Mouse (Mus musculus) gastrocnemius, postnatal 4 days (tissue): ENCODE data around the gene Cpsf6. TPM values are rescaled to one million over a fixed set of nuclear protein-coding genes. Genes with fewer than 3 reads are reported as not detected.

Source experiments
- DNase-seq, 2 experiments: peaks; one replicate each; pipeline ENCODE4 v3.0.0; 2021 to 2022; ENCODE audit warnings: low spot score in 2 of 2, mixed read lengths in 2 of 2
- total RNA-seq, 2 experiments: library from RNA; stranded (reverse); gene quantifications; 2 replicates each; pipeline ENCODE4 v1.2.3; 2021

Gene Cpsf6
- total RNA-seq, 2 experiments from 2014 or later = 64.2 to 73.4 TPM

DNA sequence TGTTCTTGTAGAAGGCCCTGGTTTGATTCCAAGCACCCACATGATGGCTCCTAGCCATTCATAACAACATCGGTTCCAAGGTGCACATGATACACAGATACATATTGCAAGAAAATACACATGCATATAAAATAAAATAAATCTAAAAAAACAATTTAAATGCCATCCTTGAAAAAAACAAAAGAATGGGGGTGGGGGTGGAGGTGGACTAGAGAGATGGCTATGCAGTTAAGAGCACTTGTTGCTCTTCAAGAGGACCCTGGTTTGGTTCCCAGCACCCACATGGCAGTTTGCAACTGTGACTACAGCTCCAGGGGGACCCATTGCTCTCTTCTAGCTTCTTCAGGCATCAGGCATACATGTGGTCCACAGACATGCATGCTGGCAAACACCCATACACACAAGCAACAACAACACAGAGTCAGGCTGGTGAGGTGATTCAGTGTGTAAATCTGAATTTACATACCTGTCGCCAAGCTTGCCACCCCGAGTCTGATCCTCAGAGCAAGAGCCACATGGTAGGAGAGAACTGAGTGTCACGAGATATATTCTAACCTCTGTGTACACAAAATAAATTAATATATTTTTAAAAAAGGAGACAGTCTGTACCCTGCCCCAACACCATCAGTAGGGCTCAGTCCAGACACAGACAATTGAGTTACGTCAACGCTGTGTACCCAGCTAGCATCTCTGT lies 35.7 kb upstream of the Cpsf6 start:
- no peak for DNase-seq

DNA sequence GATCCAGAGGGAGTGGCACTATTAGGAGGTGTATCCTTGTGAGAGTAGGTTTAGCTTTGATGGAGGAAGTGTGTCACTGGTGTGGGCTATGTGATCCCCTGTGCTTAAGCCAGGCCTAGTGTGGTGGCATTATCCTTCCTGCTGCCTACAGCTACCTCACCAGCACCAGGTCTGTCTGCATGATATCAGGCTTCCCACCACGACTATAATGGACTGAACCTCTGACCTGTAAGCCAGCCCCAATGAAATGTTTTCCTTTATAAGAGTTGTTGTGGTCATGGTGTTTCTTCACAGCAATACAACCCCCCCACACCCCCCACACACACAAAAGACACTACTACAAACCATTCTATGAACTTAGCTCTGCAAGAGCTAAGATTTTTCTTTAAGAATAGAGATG lies 34.9 kb upstream of the Cpsf6 start:
- no peak for DNase-seq

DNA sequence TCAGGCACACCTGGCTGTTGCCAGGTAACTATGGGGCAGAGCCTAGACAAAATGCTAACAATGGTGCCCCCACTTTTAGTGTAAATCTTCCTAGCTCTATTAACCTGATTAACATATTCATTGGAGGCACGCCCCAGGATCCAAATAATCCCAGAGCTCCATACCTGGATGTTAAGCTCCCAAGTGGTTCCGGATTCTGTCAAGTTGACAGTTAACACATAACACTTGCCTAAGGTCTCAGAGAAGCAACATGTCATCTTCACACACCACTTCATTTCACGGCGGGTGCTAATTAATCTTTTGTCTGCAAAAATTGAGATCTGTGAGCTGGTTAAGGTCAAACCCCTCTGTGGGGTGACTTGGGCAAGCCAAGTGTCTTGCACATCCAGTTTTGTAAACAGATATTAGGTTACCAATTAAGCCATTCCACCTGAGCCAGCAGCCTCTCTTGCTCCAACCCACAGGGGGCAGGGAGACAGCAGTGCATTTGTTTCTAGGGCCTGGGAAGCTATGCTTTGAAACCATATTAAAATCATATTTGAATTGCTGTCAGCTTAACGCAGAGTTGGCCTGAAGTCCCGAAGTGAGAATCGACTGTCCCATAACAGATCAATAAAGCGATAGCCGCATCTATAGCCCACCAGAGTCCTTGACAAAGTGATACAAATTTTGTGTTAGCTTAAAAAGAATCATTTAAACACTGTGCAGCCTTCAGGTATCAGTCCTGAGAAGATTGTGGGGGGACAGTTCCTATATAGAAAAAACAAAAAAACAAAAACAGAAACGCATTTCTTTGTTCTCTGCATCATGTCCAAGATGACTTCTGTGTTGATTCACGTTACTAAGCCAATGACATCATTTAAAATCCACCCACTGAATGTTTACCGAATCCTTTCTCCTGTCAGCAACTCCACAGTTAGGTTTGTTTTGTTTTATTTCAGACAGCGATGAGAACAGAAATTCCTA lies 34.0 kb upstream of the Cpsf6 start:
- DNase-seq = no peak

DNA sequence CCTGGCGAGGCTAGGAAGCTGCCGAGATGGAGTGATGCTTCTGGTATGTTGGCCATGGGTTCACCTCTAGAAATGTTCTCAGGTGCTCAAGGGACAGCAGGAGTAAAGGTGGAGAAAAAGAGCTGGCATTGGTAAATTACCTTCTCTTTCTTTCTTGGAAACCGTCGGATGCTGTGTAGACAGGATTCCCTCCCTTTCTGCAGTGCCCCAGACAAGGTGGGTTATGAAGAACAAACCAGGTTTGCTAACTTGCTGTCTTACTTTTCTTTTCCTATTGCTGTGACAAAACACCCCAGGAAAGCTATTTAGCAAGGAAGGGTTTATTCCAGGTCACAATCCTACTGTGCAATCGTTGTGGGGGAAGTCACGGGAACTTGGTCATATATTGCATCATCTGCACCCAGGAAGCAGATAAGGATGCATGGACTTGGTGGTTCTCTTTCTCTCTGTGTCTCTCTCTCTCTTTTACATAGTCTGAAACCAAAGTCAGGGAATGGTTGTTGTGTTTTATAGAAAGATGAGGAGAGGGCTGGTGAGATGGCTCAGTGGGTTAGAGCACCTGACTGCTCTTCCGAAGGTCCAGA lies 32.8 kb upstream of the Cpsf6 start:
- no peak for DNase-seq

DNA sequence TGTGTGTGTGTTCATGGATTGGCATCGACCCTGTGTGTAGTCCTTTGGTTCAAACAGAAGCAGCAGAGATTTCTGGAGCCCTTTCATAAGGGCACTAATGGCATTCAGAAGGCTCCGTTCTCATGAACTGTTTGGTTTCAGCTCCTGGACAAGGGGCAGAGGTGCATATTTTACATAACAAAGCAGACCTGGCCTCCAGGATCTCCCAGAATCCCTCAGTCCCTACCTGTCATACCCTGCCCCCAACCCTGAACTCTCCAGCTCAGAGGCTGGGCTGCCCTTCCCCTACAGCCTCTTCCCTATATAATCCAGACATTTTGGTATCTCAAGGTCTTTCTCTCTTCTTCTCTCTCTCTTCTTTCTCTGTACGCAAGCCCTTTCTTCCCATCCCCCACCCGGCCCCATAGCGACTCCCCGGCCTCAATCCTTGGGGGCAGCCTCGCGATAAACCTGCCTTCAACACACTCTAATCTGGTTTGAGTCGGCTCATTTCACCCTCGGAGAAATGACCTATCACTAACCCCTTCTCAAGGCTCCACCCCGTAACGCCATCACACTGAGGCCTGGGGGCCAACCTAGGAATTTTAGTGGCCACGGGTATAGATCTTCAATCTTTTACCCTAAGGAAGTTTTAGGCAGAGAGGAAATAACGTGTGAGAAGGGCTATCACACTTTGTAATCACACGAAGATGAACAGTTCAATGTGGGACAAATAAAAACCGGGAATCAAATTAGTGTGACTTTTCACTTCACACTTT lies 32.1 kb upstream of the Cpsf6 start:
- no peak for DNase-seq

DNA sequence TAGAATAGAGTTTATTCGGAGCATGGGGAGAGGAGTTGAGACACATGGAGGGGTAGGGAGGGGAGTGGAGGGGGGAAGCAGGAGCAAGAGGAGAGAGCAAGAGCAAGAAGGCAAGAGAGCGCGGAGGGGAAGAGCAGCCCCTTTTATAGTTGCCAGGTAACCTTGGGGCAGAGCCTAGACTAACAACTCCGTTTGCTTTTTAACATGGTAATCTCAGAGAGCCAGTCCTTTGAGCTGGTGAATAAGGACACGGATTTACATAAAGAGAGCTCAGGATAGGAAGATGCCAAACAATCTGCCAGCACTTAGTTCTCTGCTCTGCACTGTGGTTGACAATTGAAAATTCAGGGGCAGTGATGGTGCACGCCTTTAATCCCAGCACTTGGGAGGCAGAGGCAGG lies 31.3 kb upstream of the Cpsf6 start:
- DNase-seq = no peak

DNA sequence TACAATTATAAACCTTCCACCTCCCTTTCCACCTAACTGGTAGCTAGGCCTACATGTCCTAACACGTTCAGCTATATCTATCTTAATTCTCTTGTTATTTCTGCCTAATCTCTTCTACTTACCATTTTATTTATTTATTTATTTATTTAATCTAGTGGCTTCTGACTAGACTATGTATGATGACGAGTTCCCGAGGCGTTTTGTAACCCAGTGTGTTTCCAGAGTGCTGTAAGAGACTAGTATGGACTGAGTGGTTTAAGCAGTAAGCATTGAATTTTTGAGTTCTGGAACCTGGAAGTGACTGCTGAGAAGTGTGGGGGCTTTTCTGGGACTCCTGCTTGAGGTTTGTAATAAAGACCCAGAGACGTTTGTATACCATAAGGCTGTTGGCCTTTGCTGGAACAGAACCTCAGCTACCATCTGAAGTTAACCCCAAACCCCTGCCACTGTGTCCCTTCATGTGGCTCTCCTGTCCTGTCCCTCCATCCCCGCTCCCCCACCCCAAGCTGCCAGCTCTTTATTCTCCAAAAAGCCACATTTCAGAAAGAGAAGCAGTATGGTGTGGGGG lies 30.8 kb upstream of the Cpsf6 start:
- DNase-seq = no peak

DNA sequence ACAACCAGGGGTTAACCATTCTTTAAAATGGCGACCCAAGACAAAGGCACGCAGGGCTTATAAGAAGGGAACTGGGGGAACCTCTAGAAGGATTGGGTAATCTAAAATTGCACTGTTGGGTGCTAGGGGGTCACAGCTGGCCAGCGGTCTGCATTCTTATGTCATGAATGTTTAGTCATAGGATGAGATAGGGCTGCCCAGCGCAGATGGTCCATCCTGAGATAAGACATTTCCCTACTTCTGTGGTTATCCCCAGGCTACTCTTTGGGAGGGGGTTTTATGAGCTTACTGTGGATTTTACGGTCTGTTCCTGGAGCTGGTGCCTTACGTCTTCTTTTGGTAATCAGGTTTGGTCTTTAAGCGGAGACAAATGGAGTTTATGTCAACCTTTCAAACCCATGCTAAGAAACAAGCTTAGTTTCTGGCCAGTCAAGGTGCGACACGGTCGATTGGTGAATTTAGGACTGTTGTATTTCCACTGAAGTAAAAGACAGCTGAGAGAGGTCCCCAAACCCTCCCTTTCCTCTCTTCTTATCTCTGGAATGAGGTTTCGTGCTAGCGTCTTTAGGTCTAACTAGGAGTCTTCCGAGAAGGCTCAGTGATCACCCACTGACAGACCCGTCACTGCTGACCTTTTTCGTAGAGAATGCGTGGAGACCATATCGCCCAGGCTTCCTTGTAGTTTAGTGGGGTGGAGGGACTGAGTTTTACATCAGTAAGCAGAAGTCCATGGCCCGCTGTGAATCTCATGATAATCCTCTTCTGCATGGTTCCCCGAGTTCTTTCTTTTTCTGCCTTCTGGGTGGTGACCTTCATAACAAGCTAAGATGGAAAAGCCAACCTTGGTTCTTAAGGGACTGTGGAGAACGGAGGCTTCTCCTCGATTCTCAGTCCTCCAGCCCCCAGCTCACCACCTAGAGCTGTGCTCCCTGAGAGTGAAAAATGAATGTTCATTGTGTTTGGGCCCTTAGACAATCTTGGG lies 29.8 kb upstream of the Cpsf6 start:
- DNase-seq = no peak

DNA sequence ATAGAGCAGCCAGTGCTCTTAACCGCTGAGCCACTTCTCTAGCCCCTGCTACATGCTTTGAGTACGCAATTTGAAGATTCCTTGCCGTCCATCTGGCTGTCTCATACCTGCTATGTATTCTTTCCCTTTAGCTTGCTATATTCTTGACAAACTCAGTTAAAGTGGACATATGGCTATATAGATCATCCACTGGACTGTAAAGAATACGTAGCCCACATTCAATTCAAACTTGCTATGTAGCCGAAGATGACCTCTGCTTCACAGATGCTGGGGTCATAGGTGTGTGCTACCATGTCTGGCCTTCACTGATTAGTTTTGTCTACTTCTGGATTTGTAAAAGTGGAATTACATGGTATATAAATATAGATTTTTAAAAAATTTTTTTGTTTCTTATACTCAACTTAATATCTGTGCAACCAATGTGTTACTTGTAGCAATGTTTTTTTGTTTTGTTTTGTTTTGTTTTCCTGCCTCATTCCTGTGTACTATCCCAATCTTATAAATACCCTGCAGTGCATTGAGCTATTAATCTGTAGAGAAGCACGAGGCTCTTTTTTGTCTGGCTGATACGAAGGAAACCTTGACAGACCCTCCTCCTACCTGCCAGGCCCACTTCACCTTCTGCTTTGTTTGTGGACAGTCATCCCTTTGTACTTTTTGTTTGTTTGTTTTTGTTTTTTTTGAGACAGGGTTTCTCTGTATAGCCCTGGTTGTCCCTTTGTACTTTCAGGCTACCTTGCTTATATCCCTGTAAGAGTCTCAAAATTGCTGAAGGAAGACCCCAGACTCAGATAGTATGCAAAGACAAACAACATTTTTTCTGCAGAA lies 28.9 kb upstream of the Cpsf6 start:
- no peak for DNase-seq

DNA sequence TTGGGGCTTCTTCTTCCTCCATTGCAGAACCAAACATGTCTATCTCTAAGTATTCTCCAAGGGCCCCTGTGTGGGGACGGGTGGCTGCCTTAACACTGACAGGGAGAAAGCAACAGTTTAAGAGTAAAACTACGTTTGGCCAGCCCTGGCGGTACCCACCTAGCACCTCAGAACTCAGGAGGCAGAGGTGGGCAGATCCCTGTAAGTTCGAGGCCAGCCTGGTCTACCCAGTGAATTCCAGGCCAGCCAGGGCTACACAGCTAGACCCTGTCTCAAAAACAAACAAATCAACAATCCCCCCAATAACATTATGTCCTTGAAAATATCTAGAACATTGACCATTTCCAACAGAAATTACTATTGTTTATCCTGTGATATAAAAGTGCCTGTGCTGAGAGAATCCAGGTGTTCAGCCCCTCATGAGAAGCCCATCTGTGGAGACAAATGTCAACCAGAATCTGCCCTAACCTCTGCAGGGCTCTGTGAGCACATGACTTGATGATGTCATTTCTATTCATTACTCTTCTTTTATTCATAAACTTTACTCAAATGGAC lies 28.0 kb upstream of the Cpsf6 start:
- no peak for DNase-seq

DNA sequence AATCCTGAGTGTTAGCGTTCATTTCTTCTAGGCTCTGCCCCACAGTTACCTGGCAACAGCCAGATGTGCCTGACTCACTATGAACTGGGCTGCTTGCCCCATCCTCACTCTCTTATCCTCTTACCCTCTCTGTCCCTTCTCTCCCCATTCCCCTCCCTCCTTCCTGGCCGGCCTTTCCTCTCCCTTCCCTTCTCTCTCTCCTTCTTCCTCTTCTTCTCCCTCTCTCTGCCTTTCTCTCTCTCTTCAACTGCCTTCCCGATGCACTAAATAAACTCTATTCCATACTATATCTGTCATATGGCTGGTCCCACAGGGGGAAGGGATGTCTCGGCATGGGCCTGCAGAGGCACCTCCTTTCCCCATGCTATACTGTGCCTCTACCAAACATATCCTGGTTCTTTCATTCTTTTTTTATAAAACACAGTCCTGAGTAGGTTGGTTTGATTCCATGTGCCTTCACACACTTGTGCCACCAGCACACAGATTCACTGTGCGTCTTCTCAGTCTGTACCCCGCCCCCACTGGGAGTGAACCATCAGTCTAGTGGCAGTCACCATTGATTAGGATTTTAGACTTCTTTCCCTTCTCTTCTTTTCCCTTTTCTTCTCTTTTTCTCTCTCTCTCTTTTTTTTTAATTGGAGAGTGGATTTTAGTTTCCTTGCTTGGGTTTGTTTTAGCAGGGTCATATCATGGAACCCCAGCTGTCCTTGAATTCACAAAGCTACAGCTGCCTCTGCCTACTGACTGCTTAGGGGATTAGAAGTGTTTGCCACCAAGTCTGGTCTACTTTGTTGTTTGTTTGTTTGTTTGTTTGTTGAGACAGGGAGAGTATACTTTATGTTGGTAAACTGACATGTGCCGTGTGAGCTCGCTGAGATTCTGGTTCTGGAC lies 27.3 kb upstream of the Cpsf6 start:
- no peak for DNase-seq

DNA sequence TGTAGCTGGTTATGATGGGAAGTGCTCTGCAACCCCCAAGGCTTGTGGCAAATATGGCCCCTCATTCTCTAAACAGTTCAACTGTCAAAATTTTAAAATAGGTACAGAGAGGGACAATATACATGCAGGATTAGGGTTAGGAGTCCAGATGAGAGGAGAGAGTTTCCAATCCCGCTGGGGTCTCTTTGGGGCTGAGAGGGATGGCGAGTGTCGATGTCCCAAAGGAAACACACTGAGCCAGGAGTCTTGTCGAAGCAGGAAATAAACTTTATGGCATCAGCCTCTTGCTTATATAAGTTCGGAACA lies 26.4 kb upstream of the Cpsf6 start:
- DNase-seq = no peak

DNA sequence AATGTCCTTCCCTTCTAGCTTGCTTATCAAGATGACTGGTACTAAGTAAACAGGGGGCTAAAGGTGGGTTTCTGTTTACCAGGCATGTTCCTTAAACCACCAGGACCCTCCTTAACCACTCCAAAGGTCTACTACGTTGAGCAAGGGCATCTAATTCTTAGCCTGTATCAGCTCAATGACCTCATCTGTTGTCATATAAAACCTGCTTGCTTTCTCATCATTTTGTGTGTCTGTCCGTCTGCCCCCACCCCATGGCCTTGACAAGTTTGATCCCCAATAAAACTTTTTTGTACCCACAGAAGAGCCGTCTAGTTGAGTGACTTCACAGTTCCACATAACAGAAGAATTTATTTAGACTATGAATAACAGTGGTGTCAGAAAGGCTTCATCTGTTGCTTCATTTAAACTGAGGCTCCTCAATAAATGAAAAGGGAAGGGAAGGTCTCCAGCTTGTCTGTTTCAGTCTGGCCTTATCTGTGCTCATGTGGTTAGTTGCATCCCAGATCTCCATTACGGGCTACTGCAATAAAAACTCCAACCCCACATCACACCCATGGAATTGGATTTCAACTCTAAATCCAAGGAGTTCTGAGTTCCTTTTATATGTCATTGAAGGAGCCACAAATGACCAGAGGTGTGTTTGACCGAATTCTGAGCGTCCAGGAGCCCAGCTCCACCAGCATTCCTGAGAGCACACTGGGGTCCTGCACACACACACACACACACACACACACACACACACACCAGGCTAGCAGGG lies 25.9 kb upstream of the Cpsf6 start:
- no peak for DNase-seq

DNA sequence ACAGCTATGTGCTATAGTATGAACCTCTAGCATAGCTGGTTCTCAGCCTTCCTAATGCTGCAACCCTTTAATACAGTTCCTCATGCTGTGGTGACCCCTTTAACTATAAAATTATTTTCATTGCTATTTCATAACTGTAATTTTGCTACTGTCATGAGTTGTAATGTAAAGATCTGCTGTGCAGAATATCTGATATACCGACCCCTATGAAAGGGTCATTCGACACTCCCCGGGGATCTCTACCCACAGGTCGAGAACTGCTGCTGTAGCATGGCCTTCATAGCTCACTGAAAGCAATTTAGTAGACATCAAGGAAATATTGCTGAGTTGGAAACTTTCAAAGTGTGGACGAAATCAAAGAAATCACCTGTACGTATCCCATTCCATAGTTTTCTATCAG lies 24.6 kb upstream of the Cpsf6 start:
- DNase-seq = no peak

DNA sequence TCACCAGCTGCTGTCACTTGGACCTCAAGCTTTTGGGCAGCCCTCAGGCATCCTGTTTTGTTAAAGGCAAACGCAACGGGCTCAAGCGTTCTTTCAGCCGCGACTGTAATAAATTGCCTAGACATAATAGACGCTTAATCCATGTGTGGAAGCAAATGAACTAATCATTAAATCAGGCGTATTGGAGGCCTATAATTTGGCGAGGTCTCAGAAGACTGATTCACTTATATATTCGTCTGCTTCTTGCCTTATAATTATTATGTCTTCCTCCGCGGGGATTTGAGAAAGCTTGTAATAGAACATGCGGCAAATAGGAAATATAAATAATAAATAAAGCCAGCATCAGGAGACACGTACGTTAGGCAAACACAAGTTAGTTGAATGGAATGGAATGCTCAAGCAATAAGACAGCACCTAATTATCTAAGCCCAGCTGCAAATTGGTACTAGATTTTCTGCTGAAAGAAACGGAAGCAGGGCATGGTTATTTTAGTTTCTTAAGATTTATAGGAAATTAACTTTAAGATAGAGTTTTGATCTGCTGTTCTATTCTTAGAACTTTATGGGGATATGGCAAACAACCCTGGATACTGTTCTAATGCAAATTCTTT lies 23.6 kb upstream of the Cpsf6 start:
- DNase-seq = no peak
